Mouse (Mus musculus) inflammation-experienced regulatory T-cells, adult 6 months (primary cell): ENCODE data around the gene Gm20826. TPM values are rescaled to one million over a fixed set of nuclear protein-coding genes. Genes with fewer than 3 reads are reported as not detected.
"Not testable (repeated sequence)": the region's sequence is repeated elsewhere in the genome, so short reads cannot be mapped to it uniquely, and the experiment has no call there.

Experiments
- ATAC-seq: one replicate; pipeline ENCODE4 v1.8.0; 2017
- polyA plus RNA-seq, 3 experiments: library from polyadenylated mRNA; unstranded; fragments of 100-300 nt; shearing (Covaris generic); gene quantifications; one replicate each; pipeline ENCODE4 v1.2.1; 2017

Gm20826 gene
- not detected for polyA plus RNA-seq

- ATAC-seq = not testable (repeated sequence)
Measured at GRCm38 (mm10) chrY:7638389-7638788, at the start of gene Gm20826. TSS of gene Gm20826 (minus strand) at chrY:7638489.

Other genes starting within 250 kb of the Gm20826 start
- not detected for gene Gm21788, start 233.5 kb downstream of the Gm20826 start, polyA plus RNA-seq
- gene Gm28576, start 84.5 kb upstream of the Gm20826 start, polyA plus RNA-seq = not detected